Mouse (Mus musculus) stomach, postnatal 0 days (tissue): ENCODE measurements around the gene Qrich1.

Source experiments
- CTCF ChIP-seq: IDR thresholded peaks from 2 replicates; pipeline ENCODE4 v1.5.1; 2016; ENCODE audit warnings: antibody characterized with exemption, low read depth, mild to moderate bottlenecking, moderate library complexity
- EP300 ChIP-seq: optimal IDR thresholded peaks from 2 replicates; pipeline ENCODE3; 2016; ENCODE audit warnings: antibody characterized with exemption

GRCm38 (mm10) chr9:108489215-108489614 lies 27.4 kb upstream of the Qrich1 start:
- TF ChIP-seq CTCF (no peak), EP300 (no peak)
